Mouse (Mus musculus) adrenal gland, adult 2 months (tissue): ENCODE data around the gene Midn. TPM values are rescaled to one million over a fixed set of nuclear protein-coding genes. Genes with fewer than 3 reads are reported as not detected.

Experiments used
- DNase-seq: peaks from one replicate; pipeline ENCODE4 v3.0.0; 2021
- long read RNA-seq: library from polyadenylated mRNA; stranded (forward); transcript quantifications from one replicate; pipeline ENCODE4 v2.0.0, GENCODE M21; 2021
- polyA plus RNA-seq: library from polyadenylated mRNA; depleted of rRNA; stranded (reverse); fragments of >200 nt; gene quantifications from 2 replicates; pipeline ENCODE4 v1.2.3, GENCODE M21; 2012; rRNA removed
- total RNA-seq, 2 experiments: library from RNA; stranded (reverse); gene quantifications; 2 replicates each; pipeline ENCODE4 v1.2.3; 2021

Midn gene
- 100 to 1,000 TPM in 1 of 2 experiments, 10 to 100 TPM in 1; 75.8 to 115 TPM for total RNA-seq
- polyA plus RNA-seq, result 233 and 269 TPM in 2 replicates
- long read RNA-seq, partial matches to known transcripts, result 0 of 8 reads
- long read RNA-seq, other reads (novel, unspliced or antisense), result 7 of 8 reads

DNA sequence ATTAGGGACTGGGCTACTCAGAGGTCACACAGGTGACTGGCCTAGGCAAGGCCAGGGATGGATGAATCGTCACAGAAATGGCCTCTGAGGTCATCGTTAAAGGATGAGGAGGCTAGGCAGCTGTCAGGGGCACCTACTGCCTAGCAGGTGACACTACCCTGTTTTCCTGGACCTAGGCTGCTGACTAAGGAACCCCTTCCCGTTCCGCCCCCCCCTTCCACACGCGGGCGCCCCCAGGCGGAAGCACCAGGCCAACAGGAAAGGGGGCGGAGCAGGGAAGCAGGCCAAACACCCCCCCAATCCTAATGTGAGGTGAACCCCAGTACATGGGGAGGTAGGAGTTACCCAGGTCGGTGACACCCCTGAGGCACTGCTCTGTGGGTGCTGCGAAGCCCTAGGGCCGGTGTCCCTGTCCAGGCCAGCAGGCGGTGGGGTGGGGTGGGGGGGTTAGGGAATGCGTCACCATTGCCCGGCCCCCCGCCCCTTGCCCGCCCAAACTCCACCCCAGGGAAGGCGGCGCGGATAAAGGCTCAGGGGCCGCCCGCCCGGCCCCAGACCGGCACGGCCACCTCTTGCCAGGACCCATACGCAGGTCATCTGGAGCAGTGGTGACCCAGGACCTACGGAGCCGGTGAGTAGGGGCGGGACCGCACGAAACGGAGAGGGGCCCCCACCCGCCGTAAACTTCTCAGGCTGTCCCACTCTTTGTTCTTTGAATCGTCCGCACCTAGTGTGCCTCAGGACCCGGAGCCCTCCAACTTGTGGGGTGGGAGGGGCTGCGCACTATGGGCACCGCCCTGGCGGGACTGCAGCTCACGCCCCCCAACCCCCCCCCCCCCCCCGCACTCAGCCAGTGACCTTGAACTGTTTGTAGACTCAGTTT, at the start of gene Midn:
TSS of gene Midn (plus strand) at position 554 of the 883 bp plus-strand sequence.
- peak; percentile 94 for DNase-seq

DNA sequence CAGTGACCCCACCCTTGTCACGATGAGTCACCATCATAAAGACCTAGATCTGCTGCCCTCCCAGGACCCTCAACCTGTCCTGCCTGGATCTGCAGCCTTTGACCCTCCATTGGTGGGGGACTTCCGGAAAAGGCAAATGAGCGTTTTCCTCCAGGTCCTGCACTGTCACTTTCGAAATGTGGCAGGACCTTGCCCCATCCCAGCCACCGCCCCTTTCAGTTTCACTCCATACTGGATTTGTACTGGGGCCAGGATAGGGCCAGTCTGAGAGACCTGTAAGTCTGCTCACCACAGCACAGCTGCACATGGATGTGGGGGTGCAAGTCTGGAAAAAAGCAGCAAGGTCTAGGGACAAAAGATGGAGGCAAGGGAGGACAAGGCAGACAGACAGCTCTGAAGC, 49.4 kb upstream of the Midn start:
- peak; percentile 69 for DNase-seq

DNA sequence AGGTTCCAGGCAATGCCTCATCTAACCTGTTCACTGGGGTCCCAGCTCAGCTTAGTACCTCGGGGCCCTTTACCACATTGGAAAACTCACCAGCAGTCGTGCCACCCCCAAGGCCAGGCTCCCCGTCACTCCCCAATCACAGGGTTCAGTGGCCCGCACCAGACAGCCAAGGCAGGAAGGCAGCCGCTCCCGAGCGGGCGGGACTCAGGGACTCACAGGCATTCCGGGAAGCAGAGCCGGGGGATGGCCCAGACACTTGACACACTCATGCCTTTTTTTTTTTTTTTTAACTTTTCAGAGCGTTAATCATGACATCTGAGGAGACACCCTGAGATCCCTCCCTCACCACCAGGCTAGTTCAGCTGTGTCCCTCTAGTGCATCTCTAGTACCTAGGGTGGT, 47.1 kb upstream of the Midn start:
- DNase-seq, result peak; percentile 83

DNA sequence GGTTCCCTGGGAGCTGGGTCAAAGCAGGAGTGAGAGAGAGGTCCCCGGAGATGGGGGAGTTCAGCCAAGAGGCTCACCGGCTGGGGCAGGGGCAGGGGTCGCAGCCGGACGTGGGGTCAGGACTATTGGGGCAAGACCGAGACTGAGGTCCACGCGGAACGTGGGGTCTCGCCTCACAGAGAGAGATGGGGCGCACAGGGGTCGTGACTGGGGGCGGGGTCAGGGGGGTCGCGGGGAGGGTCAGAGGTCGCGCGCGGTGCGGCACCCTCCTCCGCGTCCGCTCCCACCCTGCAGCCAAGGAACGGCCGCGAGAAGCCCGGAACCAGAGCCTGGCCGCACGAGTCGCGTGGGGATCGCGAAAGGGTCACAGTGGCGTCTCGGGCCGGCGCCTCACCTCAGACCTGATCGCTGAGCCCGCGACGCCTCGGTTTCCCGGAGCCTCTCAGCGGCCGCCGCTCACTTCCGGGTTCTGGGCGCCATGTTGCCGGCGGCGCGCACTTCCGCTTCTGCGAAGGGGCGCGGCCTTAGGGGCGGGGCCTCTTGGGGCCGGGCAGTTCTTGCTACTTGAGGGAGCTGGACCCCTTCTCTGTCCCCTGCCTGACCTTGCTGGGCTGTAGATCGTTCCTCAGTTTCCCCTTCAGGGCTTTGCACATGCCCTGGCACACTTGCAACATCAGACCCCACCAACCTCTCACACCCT, 45.7 kb upstream of the Midn start:
- peak; percentile 90 for DNase-seq

DNA sequence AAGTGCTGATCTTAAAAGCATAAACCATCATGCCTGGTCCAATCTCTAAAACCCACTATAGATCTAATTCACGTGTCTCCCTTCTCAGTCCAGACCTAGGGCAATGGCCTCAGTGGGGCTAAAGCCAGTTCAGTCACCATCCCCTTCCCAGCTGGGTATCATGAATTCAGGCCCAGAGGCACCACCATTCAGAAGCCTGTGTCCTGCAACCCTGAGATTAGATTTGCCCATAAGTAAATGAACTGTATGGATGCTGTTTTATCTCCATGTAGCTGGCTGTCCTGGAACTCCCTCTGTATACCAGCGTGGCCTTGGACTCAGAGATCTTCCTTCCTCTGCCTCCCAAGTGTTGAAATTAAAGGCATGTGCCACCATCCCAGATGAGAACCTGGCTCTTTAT, 45.0 kb upstream of the Midn start:
- DNase-seq, result no peak

DNA sequence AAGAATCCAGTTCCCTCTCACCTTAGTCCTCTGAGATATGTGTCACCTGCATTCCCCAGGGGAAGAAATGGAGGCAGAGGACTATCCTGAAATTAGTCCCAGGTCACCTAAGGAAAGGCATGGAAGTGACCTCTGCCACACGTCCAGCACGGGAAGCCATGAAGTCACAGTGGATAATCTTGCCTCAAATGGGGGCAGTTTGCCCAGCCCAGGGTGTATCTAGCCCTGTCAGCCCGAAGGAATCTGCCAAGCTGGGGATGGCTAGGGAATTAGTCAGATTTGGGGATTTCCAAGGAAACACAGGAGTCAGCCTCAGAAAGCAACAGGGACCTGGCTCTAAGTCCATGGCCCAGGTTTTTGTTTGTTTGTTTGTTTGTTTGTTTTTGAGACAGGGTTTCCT, 43.9 kb upstream of the Midn start:
- DNase-seq, result peak; percentile 71

DNA sequence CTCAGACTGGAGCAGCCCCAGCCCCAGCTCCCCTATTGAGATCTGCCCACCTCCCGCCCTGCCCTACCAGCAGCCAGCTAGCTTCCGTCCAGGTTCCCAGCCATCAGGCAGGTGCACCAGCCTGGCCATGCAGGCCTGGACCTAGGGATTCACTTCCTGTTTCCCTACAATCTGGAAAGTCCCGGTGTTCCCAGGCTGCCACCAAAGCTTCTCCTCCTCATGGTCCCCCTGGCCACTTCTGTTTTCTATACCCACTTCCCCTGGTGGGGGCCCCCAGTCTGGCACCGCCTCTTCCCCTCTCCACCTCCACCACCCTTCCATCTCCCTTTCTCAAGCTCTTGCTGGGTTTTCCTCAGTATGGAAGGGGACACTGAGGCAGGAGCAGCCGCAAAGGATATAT, 42.6 kb upstream of the Midn start, which contains the start of gene Sbno2:
TSS of gene Sbno2 (minus strand) at position 112 of the 400 bp plus-strand sequence.
- DNase-seq, result no peak

DNA sequence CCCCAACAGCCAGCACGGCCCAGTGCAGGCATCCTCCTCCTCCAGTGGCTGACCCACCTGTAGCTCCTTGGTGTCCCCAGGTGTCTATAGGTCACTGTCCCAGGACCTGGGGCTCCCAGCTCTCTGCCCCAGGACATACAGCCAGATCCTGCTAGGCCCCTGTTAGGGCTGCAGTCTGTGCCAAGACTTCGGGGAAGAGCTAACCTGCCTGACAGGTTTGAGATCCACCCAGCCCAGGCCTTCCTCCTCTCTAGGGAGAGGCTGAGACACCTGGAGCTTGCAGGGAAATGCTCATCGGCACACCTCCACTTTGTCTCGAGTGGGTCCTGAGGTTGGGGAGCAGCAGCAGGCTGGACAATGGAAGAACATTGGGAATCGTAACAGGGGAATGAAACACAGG, 42.1 kb upstream of the Midn start:
- no peak for DNase-seq

DNA sequence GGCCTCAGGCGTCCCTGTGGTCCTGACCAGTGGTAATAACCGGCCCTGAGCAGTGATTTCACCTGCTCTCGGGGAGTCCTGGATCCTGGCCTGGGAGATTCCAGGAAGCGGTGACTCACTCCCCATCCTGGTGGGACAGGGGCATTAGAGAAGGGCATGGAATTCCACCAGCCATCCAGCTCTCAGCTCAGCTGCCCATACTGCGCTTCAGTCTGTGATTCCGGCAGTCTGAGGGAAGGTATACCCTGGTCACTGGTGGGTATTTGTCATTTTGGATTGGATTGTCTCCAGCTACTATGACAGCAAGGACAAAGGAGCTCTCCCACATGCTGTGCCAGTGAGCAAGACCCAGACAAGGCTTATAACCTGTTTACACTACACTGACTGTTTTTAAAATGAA, 40.4 kb upstream of the Midn start:
- peak; percentile 75 for DNase-seq

DNA sequence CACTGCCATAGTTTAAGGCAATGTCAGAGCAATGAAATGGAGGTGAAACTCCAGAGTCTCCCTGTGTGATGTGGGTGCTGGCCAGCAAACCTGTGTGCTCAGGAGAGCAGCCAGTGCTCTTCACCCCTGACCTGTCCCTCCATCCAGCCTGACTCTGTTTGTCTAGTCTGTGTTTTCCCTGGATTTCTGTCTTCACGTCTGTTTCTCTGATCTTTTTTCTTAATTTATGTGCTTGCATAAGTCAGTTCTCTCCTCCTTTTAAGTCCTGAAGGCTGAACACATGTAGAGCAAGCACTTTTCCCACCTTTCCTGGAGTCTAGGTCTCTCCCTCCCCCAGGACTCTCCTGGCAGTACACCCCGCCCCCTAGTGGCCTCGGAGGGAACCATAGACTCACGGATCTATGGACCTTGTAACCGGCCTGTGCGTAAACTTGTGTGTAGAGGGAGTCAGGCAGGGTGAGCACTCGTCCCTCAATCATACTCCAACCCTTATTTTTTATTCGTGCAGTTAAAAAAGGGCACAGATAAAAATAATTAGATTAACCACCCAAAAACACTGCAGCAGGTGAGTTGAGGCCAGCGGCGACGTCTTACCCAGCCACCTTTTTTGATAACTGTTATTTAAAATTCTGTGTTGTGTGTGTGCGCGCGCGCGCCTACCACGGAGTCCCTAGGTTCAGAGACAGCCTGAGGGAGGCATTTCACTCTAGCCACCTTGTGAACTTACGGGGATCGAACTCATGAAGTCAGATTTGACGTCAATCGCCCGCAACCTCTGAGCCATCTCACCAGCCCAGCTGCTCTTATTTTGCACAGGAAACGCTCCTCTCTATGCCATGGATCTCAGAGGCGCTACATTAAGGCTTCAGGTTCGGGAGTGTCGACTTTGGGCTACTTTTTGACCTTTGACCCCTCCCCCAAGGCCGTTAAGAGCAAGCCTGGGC, 33.5 kb upstream of the Midn start:
- peak; percentile 95 for DNase-seq

DNA sequence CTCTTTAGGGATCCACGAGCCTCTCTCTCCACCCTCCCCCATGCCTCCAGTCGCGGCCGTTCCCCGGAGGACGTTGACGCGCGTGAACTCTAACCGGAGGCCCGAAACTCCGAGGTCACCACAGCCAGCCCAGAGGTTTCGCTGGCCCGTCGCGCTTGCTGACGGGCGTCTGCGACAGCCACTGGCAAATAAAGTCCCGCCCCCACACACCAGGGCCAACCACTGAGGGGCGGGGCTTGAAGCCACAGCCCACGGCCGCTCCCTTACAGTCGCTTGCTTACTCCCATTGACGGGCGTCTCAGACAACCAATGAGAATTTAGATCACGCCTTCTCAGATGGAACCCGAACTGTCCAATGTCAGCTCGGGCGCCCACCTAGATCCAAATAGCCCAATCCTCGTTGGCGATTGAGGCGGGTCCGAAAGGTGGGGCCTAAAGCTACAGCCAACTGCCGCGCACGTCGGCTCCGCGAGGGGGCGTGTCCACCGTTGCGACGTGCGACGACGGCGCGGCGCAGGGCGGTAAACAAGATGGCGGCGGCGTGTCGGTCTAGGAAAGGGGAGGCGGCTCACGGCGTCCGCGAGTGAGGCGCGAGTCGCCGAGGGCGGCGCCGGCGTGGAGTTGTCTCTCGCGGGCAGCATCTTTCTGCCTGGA, 32.7 kb upstream of the Midn start, which contains the start of gene Stk11:
TSS of gene Stk11 (plus strand) at position 514 of the 654 bp plus-strand sequence.
- DNase-seq, result peak; percentile 99

DNA sequence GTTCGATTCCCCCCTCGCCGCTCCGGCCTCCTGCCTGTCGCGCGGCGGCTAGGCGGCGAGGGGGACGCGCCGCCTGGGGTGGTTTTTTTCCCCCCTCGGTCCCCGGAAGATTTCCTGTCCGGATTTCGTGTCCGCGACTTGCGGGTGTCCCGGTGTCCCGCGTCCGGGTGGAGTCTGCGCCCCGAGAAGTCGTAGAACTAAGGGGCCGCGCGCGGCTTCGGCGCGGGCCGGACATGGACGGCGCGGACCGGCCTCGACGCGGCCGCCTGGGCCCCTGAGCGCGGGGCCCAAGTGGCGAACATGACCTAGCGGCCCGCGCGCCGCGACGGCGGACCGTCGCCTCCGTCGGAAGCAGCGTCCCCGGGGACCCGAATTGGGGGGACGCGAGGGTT, 32.1 kb upstream of the Midn start:
- DNase-seq, result no peak

DNA sequence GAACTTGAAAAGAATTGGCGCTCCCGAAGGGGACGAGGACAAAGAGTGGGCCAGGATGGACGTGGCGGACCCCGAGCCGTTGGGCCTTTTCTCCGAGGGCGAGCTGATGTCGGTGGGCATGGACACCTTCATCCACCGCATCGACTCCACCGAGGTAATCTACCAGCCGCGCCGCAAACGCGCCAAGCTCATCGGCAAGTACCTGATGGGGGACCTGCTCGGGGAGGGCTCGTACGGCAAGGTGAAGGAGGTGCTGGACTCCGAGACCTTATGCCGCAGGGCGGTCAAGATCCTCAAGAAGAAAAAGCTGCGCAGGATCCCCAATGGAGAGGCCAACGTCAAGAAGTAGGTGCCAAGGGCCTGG, 31.5 kb upstream of the Midn start:
- no peak for DNase-seq

DNA sequence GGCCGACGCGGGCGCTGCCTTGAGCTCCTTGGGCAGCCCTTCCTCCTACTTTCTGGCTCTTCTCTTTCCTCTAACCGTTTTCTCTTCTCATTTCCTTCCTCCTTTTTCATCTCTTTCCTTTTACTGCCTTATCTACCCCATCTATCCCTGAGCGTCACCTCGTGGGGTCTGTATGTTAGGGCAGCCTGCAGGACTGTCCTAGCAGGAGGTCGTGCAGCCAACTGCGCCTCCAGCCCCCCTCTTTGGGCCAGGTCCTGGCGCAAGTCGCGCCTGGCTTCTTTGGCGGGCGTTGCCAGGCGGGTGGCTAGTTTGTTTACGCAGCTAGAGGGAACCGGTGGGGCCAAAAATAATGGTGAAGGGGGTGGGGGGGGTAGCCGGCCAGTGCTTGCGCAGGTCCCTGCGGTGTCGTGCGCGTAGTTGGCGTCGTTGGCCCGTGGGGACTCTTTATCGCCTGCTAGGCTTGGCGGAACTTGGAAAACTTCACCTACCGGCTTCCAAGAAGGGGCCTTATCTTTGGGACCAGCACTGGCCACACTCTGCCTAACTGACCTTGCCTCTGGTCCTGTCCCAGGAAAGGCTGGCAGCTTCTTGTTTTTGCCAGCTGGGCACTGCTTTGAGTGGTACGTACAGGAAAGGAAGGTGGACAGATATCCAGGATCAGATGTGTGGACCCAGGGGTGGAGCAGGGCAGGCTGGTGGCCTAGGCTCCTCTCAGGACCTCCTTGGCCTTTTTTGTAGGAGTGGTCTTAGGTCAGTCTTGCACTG, 31.0 kb upstream of the Midn start:
- peak; percentile 73 for DNase-seq

DNA sequence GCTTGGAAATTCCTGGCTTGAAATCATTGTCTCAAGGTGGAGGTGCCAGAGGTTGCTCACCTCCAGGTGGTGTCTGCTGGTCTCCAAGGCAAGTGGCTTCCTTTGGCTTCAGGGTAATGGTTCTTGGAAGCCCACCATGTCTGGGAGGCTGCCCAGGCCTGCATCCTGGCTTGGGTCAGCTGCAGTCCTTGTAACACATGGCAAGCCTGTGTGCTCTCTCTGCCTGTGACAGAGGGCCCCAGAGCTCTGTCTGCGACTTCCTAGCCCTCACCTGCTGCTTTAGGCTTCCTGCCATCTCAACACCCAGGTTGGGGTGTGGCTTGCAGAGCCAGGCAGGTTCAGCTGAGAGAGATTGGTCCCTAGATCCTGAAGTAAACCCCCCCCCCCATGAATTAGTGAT, 30.3 kb upstream of the Midn start:
- no peak for DNase-seq

DNA sequence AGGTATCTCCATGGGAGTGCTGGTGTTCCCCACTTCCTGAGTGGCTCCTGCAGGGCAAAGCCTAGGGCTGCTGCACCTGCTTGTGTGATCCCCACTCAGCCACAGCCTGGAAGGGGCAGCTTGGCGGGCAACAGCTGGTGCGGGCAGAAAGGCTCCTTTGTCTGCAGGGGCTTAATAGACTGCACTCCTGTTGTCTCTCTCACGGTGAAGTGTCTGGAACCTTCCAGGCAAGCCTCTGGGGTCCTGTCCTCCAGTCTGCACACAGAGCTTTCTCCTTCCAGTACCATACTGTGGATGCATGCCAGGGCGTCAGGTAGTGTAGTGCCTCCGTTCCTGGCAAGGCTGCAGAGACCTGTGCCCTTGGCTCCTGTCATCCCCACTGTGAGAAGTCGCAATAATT, 29.5 kb upstream of the Midn start:
- DNase-seq, result peak; percentile 29

DNA sequence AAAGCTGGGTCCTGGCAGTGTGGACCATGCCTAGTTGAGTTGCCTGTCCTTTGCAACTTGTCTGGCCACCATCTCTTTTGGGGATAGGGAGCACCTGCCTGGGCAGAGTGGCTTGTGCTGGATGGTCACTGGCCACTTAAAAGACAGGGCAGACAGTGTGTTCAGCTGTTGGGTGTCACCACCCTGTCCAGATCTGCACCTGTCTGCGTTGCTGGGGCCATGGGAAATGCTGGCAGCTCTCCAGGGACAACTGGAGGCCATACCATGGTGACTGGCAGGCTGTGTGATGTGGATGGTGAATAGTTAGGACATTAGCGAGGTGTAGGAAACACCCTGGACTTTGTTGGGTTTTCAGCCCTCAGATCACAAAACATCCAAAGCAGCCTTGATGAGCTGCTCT, 27.9 kb upstream of the Midn start:
- DNase-seq, result peak; percentile 22

DNA sequence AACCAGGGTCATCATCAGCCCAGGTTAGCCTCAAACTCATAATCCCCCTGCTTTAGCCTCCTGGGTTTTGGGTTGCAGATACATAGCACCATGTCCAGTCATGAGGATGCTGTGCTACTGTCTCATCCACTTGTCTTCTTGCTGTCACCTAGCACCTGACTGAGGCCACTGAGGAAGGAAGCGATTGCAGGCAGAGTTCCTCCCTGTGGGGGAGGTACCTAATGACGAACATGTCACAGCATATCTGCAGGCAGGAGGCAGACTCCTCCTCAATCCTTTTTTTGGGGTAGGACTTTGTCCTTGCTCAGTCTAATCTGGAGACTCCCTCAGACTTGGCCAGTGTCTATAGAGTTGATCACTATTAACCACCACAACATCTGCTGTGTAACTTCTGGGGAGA, 26.4 kb upstream of the Midn start:
- no peak for DNase-seq

DNA sequence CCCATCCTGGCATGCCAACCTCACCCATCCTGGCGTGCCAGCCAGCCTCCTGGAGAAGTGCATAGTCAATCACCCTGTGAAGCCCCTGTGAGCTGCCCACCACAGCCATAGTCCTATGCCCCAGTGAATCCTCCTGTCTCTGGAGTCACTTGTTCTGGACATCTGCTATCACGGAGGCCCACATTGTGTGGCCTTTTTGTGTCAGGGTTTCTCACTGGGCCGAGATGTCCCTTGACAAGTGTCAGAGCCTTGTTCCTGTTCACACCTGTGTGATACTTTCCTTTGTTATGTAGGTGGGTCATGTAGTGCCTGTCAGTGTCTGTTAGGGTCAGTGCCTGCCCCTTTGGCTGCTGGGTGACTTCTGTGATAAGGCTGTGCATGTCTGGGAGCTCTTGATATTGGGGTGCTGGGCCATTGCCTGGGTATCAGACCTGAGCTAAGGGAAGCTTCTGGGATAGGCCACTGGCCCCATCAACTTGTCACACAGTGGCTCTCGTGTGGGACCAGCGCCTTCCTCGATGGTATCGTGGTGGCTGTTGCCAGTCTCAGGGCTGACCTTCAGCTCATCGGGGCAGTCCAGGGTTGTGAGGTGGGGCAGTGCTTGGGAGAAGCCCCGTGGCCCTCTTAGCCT, 24.0 kb upstream of the Midn start:
- DNase-seq, result no peak

DNA sequence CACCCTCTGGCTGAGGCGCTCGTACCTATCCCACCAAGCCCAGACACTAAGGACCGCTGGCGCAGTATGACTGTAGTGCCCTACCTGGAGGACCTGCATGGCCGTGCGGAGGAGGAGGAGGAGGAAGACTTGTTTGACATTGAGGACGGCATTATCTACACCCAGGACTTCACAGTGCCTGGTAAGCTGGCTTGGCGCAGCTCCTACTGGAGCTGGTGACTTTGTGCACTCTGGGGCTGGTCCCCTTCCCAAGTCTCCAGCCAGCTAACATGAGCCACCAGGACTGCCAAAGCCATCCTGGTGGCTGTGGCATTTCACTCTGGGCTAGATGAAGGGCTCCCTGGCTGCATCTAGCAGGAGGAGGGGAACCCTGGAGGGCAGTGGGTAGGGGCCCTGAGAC, 20.2 kb upstream of the Midn start:
- DNase-seq, result no peak
